Mouse (Mus musculus) bone marrow macrophage, adult 2 months (primary cell): ENCODE measurements around the gene Scgb1a1.

Experiments used
- CTCF ChIP-seq: IDR thresholded peaks from 2 replicates; pipeline ENCODE4 v1.5.1; 2012; ENCODE audit warnings: low read depth, mild to moderate bottlenecking, low read length, moderate library complexity
- POLR2A ChIP-seq: IDR thresholded peaks from 2 replicates; pipeline ENCODE4 v1.6.1; 2012; ENCODE audit warnings: mild to moderate bottlenecking, low read depth, low read length, borderline replicate concordance

- TF ChIP-seq CTCF (no peak), POLR2A (no peak)
These were observed 20.5 kb downstream of the Scgb1a1 start for GRCm38 (mm10) chr19:9067292-9067691.
